Mouse (Mus musculus) spleen, adult 2 months (tissue): ENCODE data around the gene Krtcap2. TPM values are rescaled to one million over a fixed set of nuclear protein-coding genes. Genes with fewer than 3 reads are reported as not detected.

ENCODE experiments used
- DNase-seq, 2 experiments: peaks; one replicate each; pipeline versions ENCODE4 v3.0.0 to v3.0.0-alpha.2; 2012 to 2021; ENCODE audit warnings: low spot score in 2 of 2, low read depth in 1 of 2
- H3K27ac ChIP-seq: fragments of 200-500 bp; 2 replicates; pipeline ENCODE4 v1.5.1; 2012; ENCODE audit warnings: low read length, inconsistent platforms; ENCODE audit not compliant: insufficient read depth
- H3K27me3 ChIP-seq: fragments of 200-500 bp; 2 replicates; pipeline ENCODE4 v1.6.1; 2012; ENCODE audit warnings: mild to moderate bottlenecking, moderate library complexity, low read length, inconsistent platforms; ENCODE audit not compliant: control insufficient read depth, insufficient read depth
- H3K36me3 ChIP-seq: fragments of 200-500 bp; 2 replicates; pipeline ENCODE4 v1.6.1; 2012; ENCODE audit warnings: mild to moderate bottlenecking, low read length, inconsistent platforms; ENCODE audit not compliant: control insufficient read depth, insufficient read depth
- H3K4me1 ChIP-seq: fragments of 200-500 bp; 2 replicates; pipeline ENCODE4 v1.6.1; 2011; ENCODE audit warnings: inconsistent platforms; ENCODE audit not compliant: control insufficient read depth, insufficient read depth, insufficient read length
- H3K4me3 ChIP-seq: fragments of 200-500 bp; 2 replicates; pipeline ENCODE4 v1.5.1; 2011; ENCODE audit warnings: mild to moderate bottlenecking, inconsistent platforms; ENCODE audit not compliant: insufficient read depth, insufficient read length; ENCODE audit errors: extremely low read depth
- CTCF ChIP-seq: fragments of 200-500 bp; IDR thresholded peaks from 2 replicates; pipeline ENCODE4 v1.5.1; 2011; ENCODE audit warnings: mild to moderate bottlenecking, inconsistent platforms; ENCODE audit not compliant: insufficient read depth, insufficient read length, insufficient replicate concordance; ENCODE audit errors: extremely low read depth
- POLR2A ChIP-seq: fragments of 200-500 bp; IDR thresholded peaks from 2 replicates; pipeline ENCODE4 v1.6.1; 2011; ENCODE audit warnings: low read depth, low read length, inconsistent platforms
- WGBS: fragments of 180-500 bp; shearing (Covaris S2); methylation state at CpG from one replicate; pipeline ENCODE4 v1.1.7; 2018; 5-methylcytosine and 5-hydroxymethylcytosine counted together
- polyA plus RNA-seq: library from polyadenylated mRNA; depleted of rRNA; stranded (reverse); fragments of >200 nt; gene quantifications from 2 replicates; pipeline ENCODE4 v1.2.3, GENCODE M21; 2012

Gene Krtcap2
- polyA plus RNA-seq, 1 experiment, result 93.5 TPM

DNA sequence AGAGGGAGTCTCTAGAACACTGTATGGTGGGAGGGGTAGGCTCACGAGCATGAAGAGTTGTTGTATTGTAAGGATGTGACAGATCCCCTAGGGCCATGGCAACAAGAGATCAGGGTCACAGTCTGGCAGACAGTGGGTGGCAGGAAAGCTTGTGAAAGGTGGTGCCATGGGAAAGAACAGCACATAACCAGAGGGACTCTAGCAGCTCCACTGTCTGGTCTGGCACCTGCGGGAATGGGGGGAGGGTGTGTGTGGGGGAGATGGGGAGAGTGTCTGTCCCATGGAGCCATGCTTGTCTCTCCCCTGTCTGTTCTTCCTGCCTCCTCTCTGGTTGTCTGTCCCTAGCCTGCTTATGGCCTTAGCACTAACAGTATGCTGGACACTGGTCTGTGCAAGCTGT lies 39.8 kb downstream of the Krtcap2 start:
- WGBS, result 65% methylated on average over 2 of the region's 2 CpGs
- TF ChIP-seq POLR2A, result no peak
- no peak for TF ChIP-seq CTCF
- DNase-seq, result no peak
- Histone ChIP-seq H3K4me3 (no peak overlapping the region), H3K27ac (no peak overlapping the region), H3K27me3 (peaks cover 4% of the 10 kb centered on the region; the same call in 1 of the 2 replicates), H3K4me1 (peaks cover 8% of the 10 kb centered on the region; the same call in 1 of the 2 replicates), H3K36me3 (no peaks in the 10 kb centered on the region)

DNA sequence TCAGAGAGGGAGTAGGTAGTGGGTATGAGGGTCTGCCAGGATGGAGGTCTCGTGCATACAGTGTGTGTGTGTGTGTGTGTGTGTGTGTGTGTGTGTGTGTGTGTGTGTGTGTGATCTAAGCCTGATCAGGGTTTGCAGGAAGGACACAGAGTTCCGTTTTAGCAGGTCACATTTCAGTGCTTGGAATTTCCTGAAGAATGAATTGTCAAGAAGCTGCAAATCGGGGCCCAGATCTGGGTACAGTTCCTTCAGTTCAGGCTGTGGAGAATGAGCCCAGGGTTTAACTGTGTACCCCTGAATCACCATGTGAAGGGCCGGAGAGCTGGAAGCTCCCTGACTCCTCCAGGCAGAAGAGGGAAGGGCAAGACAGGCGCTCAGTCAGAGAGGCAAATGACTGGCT lies 41.5 kb downstream of the Krtcap2 start:
- no peaks in the 10 kb centered on the region for H3K27me3 ChIP-seq
- no peak for TF ChIP-seq POLR2A
- no peak for TF ChIP-seq CTCF
- DNase-seq, result no peak
- H3K36me3 ChIP-seq, result no peaks in the 10 kb centered on the region
- peaks cover 2% of the 10 kb centered on the region; the same call in 1 of the 2 replicates for H3K4me1 ChIP-seq
- H3K4me3 ChIP-seq, result no peak overlapping the region
- H3K27ac ChIP-seq, result no peak overlapping the region
- 55% methylated on average over 5 of the region's 5 CpGs for WGBS

DNA sequence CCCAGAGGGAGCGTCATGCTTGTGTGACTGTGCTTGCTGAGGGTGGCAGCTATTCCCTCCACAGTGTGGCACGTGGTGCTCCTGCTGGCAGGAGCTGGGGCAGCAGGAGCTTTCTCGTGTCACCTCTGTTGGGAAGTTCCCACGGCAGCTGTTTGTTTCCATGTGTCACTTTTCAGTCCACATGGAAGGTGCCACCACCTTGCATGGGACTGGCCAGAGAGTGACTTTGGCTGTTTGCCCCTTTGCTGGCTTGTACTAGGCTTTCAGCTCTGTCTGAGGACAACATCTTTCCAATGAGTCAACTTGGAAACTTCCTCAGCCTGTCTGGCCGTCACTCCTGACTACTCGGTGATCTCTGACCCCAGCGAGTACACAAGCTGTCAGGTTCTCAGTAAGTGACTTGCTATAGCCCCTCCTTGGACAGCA lies 42.8 kb downstream of the Krtcap2 start:
- DNase-seq, result no peak
- no peaks in the 10 kb centered on the region for H3K36me3 ChIP-seq
- no peak overlapping the region for H3K27ac ChIP-seq
- H3K4me1 ChIP-seq, result peaks cover 2% of the 10 kb centered on the region; the same call in 1 of the 2 replicates
- TF ChIP-seq CTCF, result no peak
- TF ChIP-seq POLR2A, result no peak
- H3K27me3 ChIP-seq, result no peaks in the 10 kb centered on the region
- no peak overlapping the region for H3K4me3 ChIP-seq
- WGBS, result 54% methylated on average over 7 of the region's 7 CpGs

DNA sequence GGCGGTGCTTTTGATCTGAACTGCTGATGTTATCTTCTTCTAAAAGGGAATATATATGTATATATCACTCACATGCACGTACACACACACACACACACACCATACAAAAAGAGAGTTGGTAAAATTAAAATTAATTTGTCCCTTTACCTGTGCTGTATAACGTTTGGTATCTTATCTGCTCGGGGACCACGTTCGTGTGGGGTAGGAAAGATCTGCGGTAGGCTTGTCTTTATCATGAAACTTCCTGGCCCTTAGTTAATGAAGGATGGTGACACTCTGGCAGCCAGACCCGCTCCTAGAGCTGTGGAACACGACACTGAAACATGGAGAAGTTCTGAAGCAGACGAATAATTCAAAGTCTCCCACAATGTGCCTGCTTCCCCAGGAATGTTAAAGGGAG lies 46.1 kb downstream of the Krtcap2 start:
- H3K36me3 ChIP-seq, result no peaks in the 10 kb centered on the region
- 51% methylated on average over 10 of the region's 10 CpGs for WGBS
- H3K27ac ChIP-seq, result no peak overlapping the region
- no peak for DNase-seq
- no peaks in the 10 kb centered on the region for H3K27me3 ChIP-seq
- TF ChIP-seq POLR2A, result no peak
- TF ChIP-seq CTCF, result no peak
- no peak overlapping the region for H3K4me3 ChIP-seq
- H3K4me1 ChIP-seq, result peaks cover 10% of the 10 kb centered on the region

DNA sequence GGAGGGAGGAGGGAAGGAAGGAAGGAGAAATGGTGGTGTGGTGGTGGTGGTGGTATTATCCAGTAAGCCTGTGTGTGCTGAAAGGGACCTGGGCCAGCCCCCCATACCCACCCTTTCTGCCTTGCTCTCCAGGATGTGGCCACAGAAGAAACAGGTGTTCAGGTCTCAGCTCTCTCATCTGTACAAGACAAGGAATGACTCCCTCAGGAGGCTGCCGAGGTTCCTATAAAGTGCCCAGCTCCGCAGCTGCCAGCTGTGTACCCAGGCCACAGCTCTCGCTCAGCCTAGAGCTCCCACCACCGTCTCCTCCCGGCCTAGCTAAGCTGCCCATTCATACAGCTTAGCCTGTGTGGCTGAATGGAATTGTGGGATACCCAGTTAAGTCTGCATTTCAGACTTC lies 46.5 kb downstream of the Krtcap2 start:
- 27% methylated on average over 5 of the region's 5 CpGs for WGBS
- Histone ChIP-seq H3K27ac (no peak overlapping the region), H3K27me3 (no peaks in the 10 kb centered on the region), H3K4me1 (peaks cover 14% of the 10 kb centered on the region), H3K36me3 (no peaks in the 10 kb centered on the region), H3K4me3 (no peak overlapping the region)
- no peak for DNase-seq
- TF ChIP-seq CTCF (no peak), POLR2A (no peak)

- Histone ChIP-seq H3K27ac (no peak overlapping the region), H3K27me3 (no peaks in the 10 kb centered on the region), H3K36me3 (no peaks in the 10 kb centered on the region), H3K4me1 (peaks cover 18% of the 10 kb centered on the region), H3K4me3 (no peak overlapping the region)
- DNase-seq, result no peak
- 88% methylated on average over 11 of the region's 11 CpGs for WGBS
- TF ChIP-seq CTCF (no peak), POLR2A (no peak)
These were observed 47.6 kb downstream of the Krtcap2 start for GRCm38 (mm10) chr3:89293247-89293918.

DNA sequence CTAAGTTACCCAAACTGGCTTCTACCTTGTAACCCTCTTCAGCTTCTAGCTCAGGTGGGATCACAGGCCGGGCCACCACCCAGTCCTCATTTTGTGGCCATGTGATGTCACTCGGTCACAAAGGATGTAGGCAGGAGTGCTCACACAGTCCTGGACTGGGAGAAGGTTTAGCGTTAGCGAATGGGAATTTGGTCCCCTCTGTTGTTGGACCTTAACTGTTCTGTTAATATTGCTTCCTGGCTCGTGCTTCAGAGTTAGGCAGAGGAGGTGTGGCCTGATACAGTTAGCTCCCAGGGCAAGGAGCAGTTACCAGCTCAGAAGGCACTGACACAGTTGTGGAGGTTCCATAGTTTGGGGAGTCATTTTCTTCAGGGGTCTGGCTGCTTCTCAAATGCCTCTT lies 48.4 kb downstream of the Krtcap2 start:
- Histone ChIP-seq H3K27ac (no peak overlapping the region), H3K27me3 (no peaks in the 10 kb centered on the region), H3K4me3 (no peak overlapping the region), H3K36me3 (no peaks in the 10 kb centered on the region), H3K4me1 (peaks cover 18% of the 10 kb centered on the region)
- TF ChIP-seq CTCF (no peak), POLR2A (no peak)
- 87% methylated on average over 5 of the region's 5 CpGs for whole genome bisulfite sequencing
- no peak for DNase-seq
